Mouse (Mus musculus) kidney, adult 9 months (tissue): ENCODE results near the gene H2-Q4.
"Not testable (repeated sequence)": the region's sequence is repeated elsewhere in the genome, so short reads cannot be mapped to it uniquely, and the experiment has no call there.

Source experiments
- DNase-seq: peaks from one replicate; pipeline ENCODE4 v3.0.0; 2022

Gene H2-Q4

DNA sequence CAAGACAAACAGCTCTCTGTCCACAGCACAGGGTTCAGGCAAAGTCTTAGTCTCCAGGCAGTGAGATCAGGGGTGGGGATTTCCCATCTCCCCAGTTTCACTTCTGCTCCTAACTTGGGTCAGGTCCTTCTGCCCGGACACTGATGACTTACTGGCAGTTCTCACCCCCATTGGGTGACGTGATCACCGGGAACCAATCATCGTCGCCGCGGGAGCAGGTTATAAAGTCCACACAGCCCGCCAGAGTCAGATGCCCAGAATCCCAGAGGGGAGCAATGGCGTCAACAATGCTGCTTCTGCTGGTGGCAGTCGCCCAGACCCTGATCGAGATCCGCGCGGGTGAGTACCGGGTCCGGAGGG, at the start of gene H2-Q4:
Gene H2-Q4 (plus strand): TSS at position 249 of the 360 bp plus-strand sequence.
- peak; percentile 97 for DNase-seq

DNA sequence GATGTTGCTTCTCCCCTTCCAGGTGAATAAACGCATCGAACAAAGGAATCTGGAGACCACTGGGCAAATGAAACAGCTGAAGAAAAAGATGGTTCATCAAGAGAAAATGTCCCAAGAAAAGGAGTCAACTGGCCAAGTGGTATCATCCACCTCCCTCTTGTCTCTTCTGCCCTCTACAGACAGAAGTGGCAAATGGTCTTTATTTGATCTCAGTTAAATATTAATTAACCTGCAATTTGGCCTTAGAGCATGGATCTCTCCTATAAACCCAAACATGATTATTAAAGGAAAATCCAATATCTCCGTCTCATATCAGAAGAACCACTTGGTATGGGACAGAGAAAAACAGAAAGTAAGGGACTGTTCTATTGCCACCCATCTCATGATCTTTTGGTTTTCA, 49.7 kb upstream of the H2-Q4 start:
- DNase-seq = not testable (repeated sequence)

DNA sequence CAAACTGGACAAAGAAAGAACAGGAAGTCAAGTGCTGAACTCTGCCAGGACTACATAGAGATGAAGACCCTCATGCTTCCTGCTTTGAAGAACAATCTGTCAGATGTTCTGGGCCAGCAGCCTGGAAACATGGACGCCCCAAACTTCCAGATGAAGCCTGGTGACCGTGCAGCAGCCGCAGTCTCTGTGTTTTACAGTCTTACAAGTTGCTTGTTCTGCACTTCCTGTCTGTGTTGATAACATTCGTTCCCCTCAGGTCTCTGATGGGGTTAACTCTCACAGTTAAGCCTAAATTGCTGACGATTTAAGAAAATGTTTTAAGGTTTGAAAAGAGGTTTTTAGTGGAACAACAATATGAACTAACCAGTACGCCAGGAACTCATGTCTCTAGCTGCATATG, 47.9 kb upstream of the H2-Q4 start:
- DNase-seq = not testable (repeated sequence)

GRCm38 (mm10) chr17:35342071-35342671, 37.2 kb upstream of the H2-Q4 start, which contains the start of gene H2-Q2:
Gene H2-Q2, plus strand, starts transcription at chr17:35342242.
- peak; percentile 9 for DNase-seq

- DNase-seq = peak; percentile 13
Measured at GRCm38 (mm10) chr17:35342711-35343476, 36.5 kb upstream of the H2-Q4 start.

DNA sequence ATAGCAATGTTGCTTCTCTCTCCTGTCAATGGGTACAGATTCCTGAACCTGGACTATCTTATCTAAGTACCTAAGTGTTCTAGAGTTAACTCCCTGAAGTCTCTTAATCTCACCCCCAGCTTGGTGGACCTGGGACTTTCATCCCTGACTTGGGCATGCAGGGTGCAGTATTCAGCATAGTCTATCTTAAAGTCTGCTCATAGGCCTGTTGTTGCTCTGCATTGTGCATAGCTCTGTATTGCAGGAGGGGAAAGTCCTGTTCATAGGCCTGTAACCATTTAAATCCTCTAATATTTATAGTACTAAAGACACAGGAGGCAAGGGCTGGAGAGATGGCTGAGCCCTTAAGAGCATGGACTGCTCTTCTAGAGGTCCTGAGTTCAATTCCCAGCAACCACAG, 31.8 kb upstream of the H2-Q4 start:
- DNase-seq = not testable (repeated sequence)

- DNase-seq = not testable (repeated sequence)
Measured at GRCm38 (mm10) chr17:35353275-35353674, 26.1 kb upstream of the H2-Q4 start.

- DNase-seq = no peak
Measured at GRCm38 (mm10) chr17:35354071-35354470, 25.3 kb upstream of the H2-Q4 start.

DNA sequence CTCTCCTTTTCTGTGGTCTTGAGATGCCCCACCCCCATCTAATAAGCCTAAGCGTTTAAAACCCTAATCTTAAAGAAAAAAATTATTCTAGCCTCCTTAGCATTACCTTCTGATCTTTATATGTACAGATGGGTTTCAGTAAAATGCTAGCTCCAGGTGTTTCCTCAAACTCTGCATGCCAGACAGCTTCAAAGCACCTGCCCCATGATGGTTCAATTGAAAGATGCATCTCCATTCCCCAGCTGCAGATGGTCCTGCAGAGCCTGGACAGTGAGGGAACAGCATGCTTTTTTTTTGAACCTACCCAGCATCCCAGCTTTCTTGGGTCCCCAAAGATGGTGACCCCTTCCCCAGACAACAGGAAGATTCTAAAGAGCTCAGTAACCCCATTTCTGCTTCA, 22.3 kb upstream of the H2-Q4 start:
- no peak for DNase-seq

GRCm38 (mm10) chr17:35358763-35359469, 20.5 kb upstream of the H2-Q4 start:
- DNase-seq = no peak

GRCm38 (mm10) chr17:35359470-35359862, 20.0 kb upstream of the H2-Q4 start:
- DNase-seq = no peak

DNA sequence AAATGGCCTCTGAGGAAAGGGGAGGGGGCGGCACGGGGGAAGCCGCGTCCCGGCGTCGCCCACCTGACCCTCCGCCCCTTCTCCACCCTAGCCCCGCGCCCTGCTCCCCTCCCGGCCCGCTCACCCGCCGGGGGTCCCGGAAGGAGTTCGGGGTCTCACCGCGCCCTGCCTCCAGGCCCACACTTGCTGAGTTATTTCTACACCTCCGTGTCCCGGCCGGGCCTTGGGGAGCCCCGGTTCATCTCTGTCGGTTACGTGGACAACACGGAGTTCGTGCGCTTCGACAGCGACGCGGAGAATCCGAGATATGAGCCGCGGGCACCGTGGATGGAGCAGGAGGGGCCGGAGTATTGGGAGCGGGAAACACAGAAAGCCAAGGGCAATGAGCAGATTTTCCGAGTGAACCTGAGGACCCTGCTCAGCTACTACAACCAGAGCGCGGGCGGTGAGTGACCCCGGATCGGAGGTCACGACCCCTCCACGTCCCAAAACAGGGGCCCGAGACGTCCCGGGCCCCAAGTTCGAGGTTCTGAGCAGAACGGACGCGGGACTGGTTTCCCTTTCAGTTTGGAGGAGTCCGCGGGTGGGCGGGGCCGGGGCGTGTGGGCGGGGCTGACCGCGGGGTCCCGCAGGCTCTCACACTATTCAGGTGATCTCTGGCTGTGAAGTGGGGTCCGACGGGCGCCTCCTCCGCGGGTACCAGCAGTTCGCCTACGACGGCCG, 473 bp downstream of the H2-Q4 start:
- DNase-seq = peak; percentile 43

- peak; percentile 26 for DNase-seq
Measured at GRCm38 (mm10) chr17:35389796-35390195, 10.4 kb downstream of the H2-Q4 start.

DNA sequence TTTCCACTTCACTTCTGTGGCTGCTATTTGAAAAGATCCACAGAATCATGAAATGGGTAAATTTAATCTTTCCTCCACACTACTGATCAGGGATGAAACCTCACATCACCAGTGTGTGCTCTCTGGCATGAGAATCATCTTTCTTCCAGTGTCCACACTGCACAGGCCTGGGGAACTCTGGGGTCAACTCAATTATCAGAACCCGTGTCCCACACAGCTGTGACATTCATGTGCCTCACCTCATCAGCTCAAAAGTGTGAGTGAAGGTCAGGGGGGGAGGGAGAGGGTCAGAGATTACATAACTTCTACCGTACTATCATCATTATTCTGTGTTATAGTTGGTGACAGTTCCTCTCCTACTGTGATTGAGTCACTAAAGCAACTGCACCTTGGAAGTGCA, 13.3 kb downstream of the H2-Q4 start:
- DNase-seq = not testable (repeated sequence)

GRCm38 (mm10) chr17:35393864-35394800, 14.7 kb downstream of the H2-Q4 start:
- peak; percentile 47 for DNase-seq

GRCm38 (mm10) chr17:35396956-35397355, 17.5 kb downstream of the H2-Q4 start:
- DNase-seq = not testable (repeated sequence)

DNA sequence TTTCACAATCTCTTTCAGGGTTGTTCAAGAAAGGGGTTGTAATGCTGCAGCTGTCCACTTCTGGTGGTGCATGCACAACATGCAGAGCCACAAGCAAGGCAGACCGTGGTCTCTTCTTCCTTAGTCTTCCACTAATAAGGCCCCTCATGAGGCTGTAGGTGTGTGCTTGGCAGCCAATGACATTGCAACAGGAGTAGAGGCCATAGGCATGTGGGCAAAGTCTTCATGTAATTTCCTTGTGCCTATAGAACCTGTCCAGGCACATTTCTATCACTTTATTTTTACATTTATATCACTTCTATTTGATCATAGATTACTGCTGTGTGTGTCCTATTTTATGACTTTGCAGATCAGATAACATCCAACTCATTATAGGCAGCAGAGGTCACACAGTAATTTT, 33.6 kb downstream of the H2-Q4 start:
- not testable (repeated sequence) for DNase-seq

DNA sequence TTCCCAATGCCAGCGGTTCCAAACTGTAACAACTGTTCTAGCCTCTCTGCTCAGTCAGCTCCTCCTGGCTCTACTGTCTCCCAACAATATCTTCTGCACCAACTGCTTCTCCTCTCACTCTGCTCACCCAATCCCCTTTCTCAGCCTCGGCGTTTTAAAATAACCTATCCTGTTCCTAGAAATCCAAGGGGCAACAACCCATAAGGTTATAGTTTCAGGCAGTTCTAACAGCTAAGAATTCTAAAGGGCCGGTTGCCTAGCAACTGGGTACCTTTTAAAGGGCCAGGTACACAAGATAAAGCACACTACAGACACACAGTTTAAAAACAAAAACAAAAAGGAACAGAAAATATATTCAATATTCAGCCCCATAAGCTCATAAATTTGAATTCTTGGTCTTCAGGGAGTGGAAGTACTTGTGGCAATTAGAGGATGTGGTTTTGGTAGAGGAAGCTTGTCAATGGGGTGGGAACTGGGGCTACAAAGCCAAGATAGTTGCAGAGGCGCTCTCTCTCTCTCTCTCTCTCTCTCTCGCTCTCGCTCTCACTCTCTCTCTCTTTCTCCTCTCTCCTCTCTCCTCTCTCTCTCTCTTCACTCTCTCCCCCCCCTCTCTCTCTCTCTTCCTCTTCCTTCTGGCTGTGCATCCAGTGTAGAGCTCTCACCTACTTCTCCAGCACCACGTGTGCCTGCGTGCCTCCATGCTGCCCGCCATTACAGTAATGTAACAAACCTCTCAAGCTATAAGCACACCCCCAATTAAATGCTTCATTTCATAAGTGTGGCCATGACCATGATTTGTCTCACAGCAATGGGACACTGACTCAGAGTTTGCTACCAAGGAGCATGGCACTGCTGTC, 36.1 kb downstream of the H2-Q4 start:
- DNase-seq = not testable (repeated sequence)

GRCm38 (mm10) chr17:35418772-35419171, 39.4 kb downstream of the H2-Q4 start:
- DNase-seq = no peak

DNA sequence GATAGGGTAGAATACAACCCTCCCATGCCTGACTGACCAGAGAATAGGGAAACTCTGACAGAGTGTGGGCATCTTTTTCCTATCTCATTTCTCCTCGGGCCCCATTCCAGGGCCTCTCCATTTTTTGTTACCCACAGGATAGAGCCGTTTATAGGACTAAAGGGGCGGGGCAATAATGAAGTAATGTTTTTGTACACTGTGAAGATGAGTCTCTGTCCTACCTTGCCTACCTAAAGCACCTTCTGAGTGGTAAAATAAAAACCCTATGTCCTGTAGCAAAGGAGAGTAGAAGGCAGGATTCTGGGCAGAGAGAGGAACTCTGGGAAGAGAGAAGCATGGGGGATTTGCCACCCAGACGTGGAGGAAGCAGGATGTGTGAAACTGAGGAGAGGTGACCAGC, 40.1 kb downstream of the H2-Q4 start:
- DNase-seq = not testable (repeated sequence)
